Mouse (Mus musculus) embryonic facial prominence, embryonic 14.5 days (tissue): Measurements from ENCODE around the gene Blcap. TPM values are rescaled to one million over a fixed set of nuclear protein-coding genes. Genes with fewer than 3 reads are reported as not detected.
A peak's percentile ranks its signal among the peaks of the same experiment; 100 is the strongest.

ENCODE experiments used
- ATAC-seq: fragments of 200-750 bp; cut with Nextera tagmentation; 2 replicates; pipeline ENCODE4 v1.8.0; 2017; ENCODE audit warnings: low read depth, moderate number of reproducible peaks, moderate TSS enrichment
- DNase-seq: peaks from one replicate; pipeline ENCODE4 v3.0.0-alpha.2; 2015; ENCODE audit warnings: low spot score
- H3K27ac ChIP-seq: fragments of 300-500 bp; sonication (generic); replicated peaks from 2 replicates; pipeline ENCODE4 v1.5.1; 2014; ENCODE audit warnings: low read depth, mild to moderate bottlenecking, low read length, moderate library complexity
- H3K27me3 ChIP-seq: fragments of 300-500 bp; sonication (generic); replicated peaks from 2 replicates; pipeline ENCODE4 v1.6.1; 2014; ENCODE audit warnings: low read length; ENCODE audit not compliant: control insufficient read depth, insufficient read depth
- H3K36me3 ChIP-seq: fragments of 300-500 bp; sonication (generic); 2 replicates; pipeline ENCODE4 v1.6.1; 2014; ENCODE audit warnings: low read length, mixed read lengths; ENCODE audit not compliant: control insufficient read depth, insufficient read depth
- H3K4me1 ChIP-seq: fragments of 300-500 bp; sonication (generic); 2 replicates; pipeline ENCODE4 v1.6.1; 2014; ENCODE audit warnings: antibody characterized with exemption, low read length; ENCODE audit not compliant: control insufficient read depth, insufficient read depth
- H3K4me2 ChIP-seq: fragments of 300-500 bp; sonication (generic); 2 replicates; pipeline ENCODE4 v1.6.1; 2014; ENCODE audit warnings: low read depth, mild to moderate bottlenecking, low read length, moderate library complexity, mixed read lengths
- H3K4me3 ChIP-seq: fragments of 300-500 bp; sonication (generic); 2 replicates; pipeline ENCODE4 v1.5.1; 2014; ENCODE audit warnings: low read depth, mild to moderate bottlenecking, low read length
- H3K9ac ChIP-seq: fragments of 300-500 bp; sonication (generic); 2 replicates; pipeline ENCODE4 v1.6.1; 2014; ENCODE audit warnings: low read depth, mild to moderate bottlenecking, low read length, moderate library complexity, mixed read lengths
- H3K9me3 ChIP-seq: fragments of 300-500 bp; sonication (generic); 2 replicates; pipeline ENCODE4 v1.6.1; 2016; ENCODE audit warnings: low read length; ENCODE audit not compliant: control insufficient read depth
- WGBS: fragments of 180-500 bp; shearing (Covaris S2); extraction: QIAGEN DNeasy Blood & Tissue Kit; methylation state at CpG from one replicate; pipeline ENCODE4 v1.1.7; 2014; 5-methylcytosine and 5-hydroxymethylcytosine counted together
- microRNA-seq: library from miRNA; unstranded; fragments of <30 nt; microRNA quantifications from one replicate; pipeline ENCODE4, GENCODE M21; 2016; ENCODE audit warnings: borderline number of aligned reads
- polyA plus RNA-seq: library from polyadenylated mRNA; unstranded; fragments of >200 nt; fragmentation: Nextera tagmentation; extraction: Ambion mirVana; gene quantifications from 2 replicates; pipeline ENCODE4 v1.2.1, GENCODE M21; 2014

Blcap gene
- polyA plus RNA-seq, 1 experiment from 2014 or later: 64.6 TPM

DNA sequence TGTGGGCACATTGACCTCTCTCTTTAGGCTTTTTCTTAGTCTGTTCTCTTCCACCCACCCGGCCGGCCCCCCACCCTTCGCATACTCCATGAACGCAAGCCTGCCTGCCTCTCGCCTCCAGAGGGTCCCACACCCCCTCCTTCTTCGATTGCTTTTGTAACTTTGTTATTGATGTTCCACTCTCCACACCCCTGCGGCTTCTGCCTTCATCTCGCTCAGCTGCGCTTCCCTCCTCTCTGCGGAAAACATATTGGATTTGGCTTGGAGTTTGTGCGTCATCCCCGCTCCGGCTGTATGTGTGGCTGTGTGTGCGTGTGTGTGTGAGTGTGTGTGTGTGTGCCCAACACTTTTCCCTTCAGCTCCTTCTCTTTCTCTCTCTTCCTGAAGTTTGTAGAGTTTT lies 64.3 kb downstream of the Blcap start:
- H3K4me3 ChIP-seq: no peak overlapping the region
- no peaks in the 10 kb centered on the region for H3K36me3 ChIP-seq
- peak overlapping the region; percentile 36; the same call in 1 of the 2 replicates for H3K4me2 ChIP-seq
- no peaks in the 10 kb centered on the region for H3K9me3 ChIP-seq
- peaks cover 8% of the 10 kb centered on the region for H3K4me1 ChIP-seq
- H3K27me3 ChIP-seq: no peaks in the 10 kb centered on the region
- H3K9ac ChIP-seq: no peak overlapping the region
- ATAC-seq (peak; percentile 35; the same call in 1 of the 2 replicates), DNase-seq (peak; percentile 66)
- WGBS: 23% methylated on average over 14 of the region's 14 CpGs
- 0 out of 2 replicates have a peak overlapping the region, but pooled peaks have one; percentile 10 for H3K27ac ChIP-seq

Small RNA genes lying within 50 kb of the gene (microRNA-seq; reads per million reads assigned to microRNA genes)
- gene Gm23134: 7.8 reads per million, percentile 26 among the genes with 10 or more reads in this experiment

Other genes with a start within 250 kb of the Blcap start
- gene Ghrh, start 223.8 kb downstream of the Blcap start, polyA plus RNA-seq: 0.51 TPM in 1 of 2 replicates, not detected in the other
- 39.7 and 43.3 TPM in 2 replicates for gene Manbal, start 203.7 kb downstream of the Blcap start, polyA plus RNA-seq
- 12.6 and 16.2 TPM in 2 replicates for gene Src, start 152.8 kb downstream of the Blcap start, polyA plus RNA-seq
- gene Nnat, start 11.2 kb downstream of the Blcap start, polyA plus RNA-seq: 348 and 416 TPM in 2 replicates
- 50.1 and 55.0 TPM in 2 replicates for gene Ctnnbl1, start 166.1 kb upstream of the Blcap start, polyA plus RNA-seq